Mouse (Mus musculus): ENCODE data around the gene Ide.

DNA sequence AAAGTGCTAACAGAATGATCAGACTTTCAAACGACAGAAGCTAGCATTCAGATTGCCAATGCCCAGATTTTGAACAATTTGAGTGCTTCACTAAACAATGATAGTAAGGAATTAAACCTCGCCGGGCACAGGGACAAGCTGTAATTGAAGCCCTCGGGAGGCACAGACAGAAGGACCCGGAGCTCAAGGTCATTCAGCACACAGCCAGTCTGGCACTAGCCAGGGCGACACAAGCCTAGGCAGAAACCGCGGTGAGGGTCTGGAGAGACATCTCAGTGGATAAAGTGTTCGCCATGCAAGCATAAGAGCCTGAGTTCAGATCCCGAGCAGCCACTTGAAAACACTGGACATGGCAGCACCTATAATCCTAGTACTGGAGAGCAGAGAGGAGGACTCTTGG, 10.7 kb upstream of the Ide start:
- TF ChIP-seq E2F4 (IDR thresholded peaks at IDR 0.05; ENCODE audit: insufficient replicate concordance, low read depth, low read length) (no peak), CTCF (conservative IDR thresholded peaks at IDR 0.05 in 1 of 2, IDR thresholded peaks at IDR 0.05 in 1 of 2; ENCODE audit: low read depth in 2 of 2, low read length in 2 of 2) (no peak), MAFK (IDR thresholded peaks at IDR 0.05; ENCODE audit: insufficient replicate concordance, low read length) (no peak)

All from CH12.LX (cell line).